Mouse (Mus musculus): Measurements from ENCODE around the gene Usp19. TPM values are rescaled to one million over a fixed set of nuclear protein-coding genes. Genes with fewer than 3 reads are reported as not detected.
A peak's percentile ranks its signal among the peaks of the same experiment; 100 is the strongest.

Usp19 gene
- 73.6 and 74.6 TPM in 2 replicates for total RNA-seq (2017)

- peak; percentile 85 to 88 for ATAC-seq (replicated peaks in 1 of 2; ENCODE audit: insufficient read depth in 1 of 2, low FRiP score in 2 of 2, low TSS enrichment in 1 of 2, low read depth in 1 of 2, poor library complexity in 2 of 2, severe bottlenecking in 2 of 2)
Observed at GRCm38 (mm10) chr9:108490559-108491285, at the start of gene Usp19. TSS of gene Usp19 (plus strand) at chr9:108490602.

GRCm38 (mm10) chr9:108441236-108441919 is 49.0 kb upstream of the Usp19 start:
- no peak for ATAC-seq (replicated peaks in 1 of 2; ENCODE audit: insufficient read depth in 1 of 2, low FRiP score in 2 of 2, low TSS enrichment in 1 of 2, low read depth in 1 of 2, poor library complexity in 2 of 2, severe bottlenecking in 2 of 2)

- peak; percentile 29 to 44; a peak in 2 of 4 replicates for ATAC-seq (replicated peaks in 1 of 2; ENCODE audit: insufficient read depth in 1 of 2, low FRiP score in 2 of 2, low TSS enrichment in 1 of 2, low read depth in 1 of 2, poor library complexity in 2 of 2, severe bottlenecking in 2 of 2)
Observed at GRCm38 (mm10) chr9:108445125-108445524, 45.3 kb upstream of the Usp19 start.

- no peak for ATAC-seq (replicated peaks in 1 of 2; ENCODE audit: insufficient read depth in 1 of 2, low FRiP score in 2 of 2, low TSS enrichment in 1 of 2, low read depth in 1 of 2, poor library complexity in 2 of 2, severe bottlenecking in 2 of 2)
Observed at GRCm38 (mm10) chr9:108449860-108450259, 40.5 kb upstream of the Usp19 start.

GRCm38 (mm10) chr9:108450292-108451169 is 39.9 kb upstream of the Usp19 start:
- no peak for ATAC-seq (replicated peaks in 1 of 2; ENCODE audit: insufficient read depth in 1 of 2, low FRiP score in 2 of 2, low TSS enrichment in 1 of 2, low read depth in 1 of 2, poor library complexity in 2 of 2, severe bottlenecking in 2 of 2)

GRCm38 (mm10) chr9:108451170-108451493 is 39.3 kb upstream of the Usp19 start:
- ATAC-seq (replicated peaks in 1 of 2; ENCODE audit: insufficient read depth in 1 of 2, low FRiP score in 2 of 2, low TSS enrichment in 1 of 2, low read depth in 1 of 2, poor library complexity in 2 of 2, severe bottlenecking in 2 of 2): no peak

- no peak for ATAC-seq (replicated peaks in 1 of 2; ENCODE audit: insufficient read depth in 1 of 2, low FRiP score in 2 of 2, low TSS enrichment in 1 of 2, low read depth in 1 of 2, poor library complexity in 2 of 2, severe bottlenecking in 2 of 2)
Observed at GRCm38 (mm10) chr9:108451519-108452160, 38.8 kb upstream of the Usp19 start.

GRCm38 (mm10) chr9:108452291-108452906 is 38.0 kb upstream of the Usp19 start:
- peak; percentile 85 to 88 for ATAC-seq (replicated peaks in 1 of 2; ENCODE audit: insufficient read depth in 1 of 2, low FRiP score in 2 of 2, low TSS enrichment in 1 of 2, low read depth in 1 of 2, poor library complexity in 2 of 2, severe bottlenecking in 2 of 2)

DNA sequence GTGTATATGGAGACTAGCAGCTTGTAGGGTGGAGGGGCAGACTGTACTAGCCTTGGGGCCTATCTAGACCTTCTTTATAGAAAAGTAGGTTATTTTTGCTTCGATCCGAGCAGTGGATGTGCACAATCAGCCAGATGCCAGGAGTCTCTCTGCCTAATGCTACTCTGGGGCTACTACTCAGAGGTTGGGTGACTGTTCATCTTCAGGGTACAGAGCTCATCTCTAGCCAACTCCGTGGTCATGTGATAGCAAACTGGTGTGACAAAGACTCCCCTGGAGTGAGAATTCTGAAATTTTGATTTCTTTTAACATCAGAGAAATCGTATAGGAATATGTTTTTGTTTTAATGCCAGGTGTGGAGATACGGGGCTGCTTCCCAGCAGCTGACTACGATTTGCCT is 37.5 kb upstream of the Usp19 start:
- ATAC-seq (replicated peaks in 1 of 2; ENCODE audit: insufficient read depth in 1 of 2, low FRiP score in 2 of 2, low TSS enrichment in 1 of 2, low read depth in 1 of 2, poor library complexity in 2 of 2, severe bottlenecking in 2 of 2): no peak; a peak in 1 of 4 replicates

GRCm38 (mm10) chr9:108453458-108453857 is 36.9 kb upstream of the Usp19 start:
- ATAC-seq (replicated peaks in 1 of 2; ENCODE audit: insufficient read depth in 1 of 2, low FRiP score in 2 of 2, low TSS enrichment in 1 of 2, low read depth in 1 of 2, poor library complexity in 2 of 2, severe bottlenecking in 2 of 2): no peak

DNA sequence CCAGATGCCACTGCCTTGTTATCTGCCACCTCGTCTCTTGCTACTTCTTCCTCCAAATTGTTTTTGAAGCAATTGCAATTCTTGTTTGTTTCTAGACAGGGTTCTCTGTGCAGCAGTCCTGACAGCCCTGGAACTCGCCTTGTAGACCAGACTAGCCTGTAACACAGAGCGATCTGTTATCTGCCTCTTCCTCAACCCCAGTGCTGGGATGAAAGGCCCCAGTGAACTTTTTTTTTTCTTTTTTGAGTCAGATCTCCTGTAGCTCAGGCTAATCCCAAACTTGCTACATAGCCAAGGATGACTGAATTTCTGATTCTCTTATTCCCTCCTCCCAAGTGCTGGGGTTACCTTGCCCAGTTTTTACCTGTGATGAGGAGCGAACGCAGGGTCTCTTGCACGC is 36.0 kb upstream of the Usp19 start:
- no peak for ATAC-seq (replicated peaks in 1 of 2; ENCODE audit: insufficient read depth in 1 of 2, low FRiP score in 2 of 2, low TSS enrichment in 1 of 2, low read depth in 1 of 2, poor library complexity in 2 of 2, severe bottlenecking in 2 of 2)

GRCm38 (mm10) chr9:108455747-108456571 is 34.4 kb upstream of the Usp19 start:
- no peak for ATAC-seq (replicated peaks in 1 of 2; ENCODE audit: insufficient read depth in 1 of 2, low FRiP score in 2 of 2, low TSS enrichment in 1 of 2, low read depth in 1 of 2, poor library complexity in 2 of 2, severe bottlenecking in 2 of 2)

GRCm38 (mm10) chr9:108456953-108457352 is 33.4 kb upstream of the Usp19 start:
- ATAC-seq (replicated peaks in 1 of 2; ENCODE audit: insufficient read depth in 1 of 2, low FRiP score in 2 of 2, low TSS enrichment in 1 of 2, low read depth in 1 of 2, poor library complexity in 2 of 2, severe bottlenecking in 2 of 2): no peak

DNA sequence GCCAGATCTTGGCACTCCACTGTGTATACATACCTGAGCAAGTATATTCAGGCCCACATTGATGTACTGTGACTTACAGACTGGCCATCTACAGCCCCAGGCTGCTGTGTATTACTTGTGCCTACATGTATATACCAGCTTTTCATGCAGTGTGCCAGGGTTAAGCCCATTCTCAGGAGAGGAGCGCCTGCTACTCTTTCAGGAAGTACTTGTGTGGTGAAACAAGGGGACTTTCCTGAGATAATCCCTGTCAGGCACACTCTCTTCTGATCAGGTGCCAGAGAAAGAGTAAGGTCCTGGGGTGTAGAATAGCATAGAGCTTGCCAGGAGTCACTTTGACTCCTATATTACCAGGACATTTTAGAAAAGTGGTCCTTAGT is 30.5 kb upstream of the Usp19 start:
- ATAC-seq (replicated peaks in 1 of 2; ENCODE audit: insufficient read depth in 1 of 2, low FRiP score in 2 of 2, low TSS enrichment in 1 of 2, low read depth in 1 of 2, poor library complexity in 2 of 2, severe bottlenecking in 2 of 2): 0 out of 4 replicates have a peak, but pooled peaks have one; percentile 13 to 28

GRCm38 (mm10) chr9:108460319-108461178 is 29.9 kb upstream of the Usp19 start, which contains the start of gene Ccdc71:
TSS of gene Ccdc71 (plus strand) at chr9:108460527.
- peak; percentile 75 to 90 for ATAC-seq (replicated peaks in 1 of 2; ENCODE audit: insufficient read depth in 1 of 2, low FRiP score in 2 of 2, low TSS enrichment in 1 of 2, low read depth in 1 of 2, poor library complexity in 2 of 2, severe bottlenecking in 2 of 2)
